Mouse (Mus musculus): ENCODE data around the gene Tomm70a.

Gene Tomm70a

GRCm38 (mm10) chr16:57191214-57191613, 69.7 kb downstream of the Tomm70a start:
- Histone ChIP-seq H3K27me3 (ENCODE audit: control insufficient read depth, insufficient read depth, low read length, poor library complexity, severe bottlenecking) (no peaks in the 10 kb centered on the region), H3K36me3 (ENCODE audit: control insufficient read depth, insufficient read depth, low read length, poor library complexity, severe bottlenecking) (0 out of 2 replicates have a peak, but pooled peaks cover 10% of the 10 kb centered on the region)
- DNase-seq (ENCODE audit: low read depth, low spot score), result no peak

GRCm38 (mm10) chr16:57196590-57196989, 75.1 kb downstream of the Tomm70a start:
- DNase-seq (ENCODE audit: low read depth, low spot score), result no peak
- Histone ChIP-seq H3K27me3 (ENCODE audit: control insufficient read depth, insufficient read depth, low read length, poor library complexity, severe bottlenecking) (no peaks in the 10 kb centered on the region), H3K36me3 (ENCODE audit: control insufficient read depth, insufficient read depth, low read length, poor library complexity, severe bottlenecking) (peaks cover 8% of the 10 kb centered on the region)

GRCm38 (mm10) chr16:57197281-57197680, 75.8 kb downstream of the Tomm70a start:
- Histone ChIP-seq H3K36me3 (ENCODE audit: control insufficient read depth, insufficient read depth, low read length, poor library complexity, severe bottlenecking) (peaks cover 3% of the 10 kb centered on the region), H3K27me3 (ENCODE audit: control insufficient read depth, insufficient read depth, low read length, poor library complexity, severe bottlenecking) (no peaks in the 10 kb centered on the region)
- DNase-seq (ENCODE audit: low read depth, low spot score), result no peak
